Mouse (Mus musculus): ENCODE measurements around the gene Gm4724.
"Not testable (repeated sequence)": the region's sequence is repeated elsewhere in the genome, so short reads cannot be mapped to it uniquely, and the experiment has no call there.

Gene Gm4724

DNA sequence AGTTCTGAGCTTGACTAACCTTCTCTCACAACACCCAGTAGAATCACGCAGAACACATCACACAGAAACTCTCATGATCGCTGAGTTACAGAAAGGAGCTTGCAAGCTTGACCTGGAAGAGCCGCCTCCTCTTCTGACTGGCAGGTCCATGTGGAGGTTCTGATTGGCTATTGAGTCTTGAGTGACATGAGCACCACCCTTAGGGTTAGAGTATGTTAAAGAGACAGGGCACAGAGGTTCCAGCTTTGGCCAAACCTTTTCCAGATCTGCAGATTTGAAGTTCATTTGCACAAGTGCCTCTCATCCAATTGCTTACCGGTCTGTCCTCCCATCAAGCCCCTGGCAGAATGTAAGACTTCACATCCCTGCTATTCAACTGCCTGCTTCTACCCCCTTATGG is at the start of gene Gm4724:
TSS of gene Gm4724 (minus strand) at position 101 of the 400 bp plus-strand sequence.
- DNase-seq (ENCODE audit: low read depth, low spot score) = not testable (repeated sequence)

DNA sequence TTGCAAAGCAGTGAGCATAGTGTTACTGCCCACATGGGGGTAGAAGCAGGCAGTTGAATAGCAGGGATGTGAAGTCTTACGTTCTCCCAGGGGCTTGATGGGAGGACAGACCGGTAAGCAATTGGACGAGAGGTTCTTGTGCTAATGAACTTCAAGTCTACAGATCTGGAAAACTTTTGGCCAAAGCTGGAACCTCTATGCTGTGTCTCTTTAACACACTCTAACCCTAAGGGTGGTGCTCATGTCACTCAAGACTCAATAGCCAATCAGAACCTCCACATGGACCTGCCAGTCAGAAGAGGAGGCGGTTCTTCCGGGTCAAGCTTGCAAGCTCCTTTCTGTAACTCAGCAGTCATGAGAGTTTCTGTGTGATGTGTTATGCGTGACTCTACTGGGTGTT is 34.1 kb upstream of the Gm4724 start, which contains the start of gene Zfp965:
TSS of gene Zfp965 (plus strand) at position 301 of the 400 bp plus-strand sequence.
- not testable (repeated sequence) for DNase-seq (ENCODE audit: low read depth, low spot score)
